Mouse (Mus musculus) lung, adult 2 months (tissue): Measurements from ENCODE around the gene Wdr5b.

Experiments used
- CTCF ChIP-seq: fragments of 200-500 bp; IDR thresholded peaks from 2 replicates; pipeline ENCODE4 v1.5.1; 2011; ENCODE audit warnings: mild to moderate bottlenecking, low read length, control low read depth; ENCODE audit not compliant: insufficient read depth
- POLR2A ChIP-seq: fragments of 200-500 bp; IDR thresholded peaks from 2 replicates; pipeline ENCODE4 v1.6.1; 2011; ENCODE audit warnings: low read depth, mild to moderate bottlenecking, control low read depth, low read length, borderline replicate concordance; ENCODE audit errors: extremely low read depth

DNA sequence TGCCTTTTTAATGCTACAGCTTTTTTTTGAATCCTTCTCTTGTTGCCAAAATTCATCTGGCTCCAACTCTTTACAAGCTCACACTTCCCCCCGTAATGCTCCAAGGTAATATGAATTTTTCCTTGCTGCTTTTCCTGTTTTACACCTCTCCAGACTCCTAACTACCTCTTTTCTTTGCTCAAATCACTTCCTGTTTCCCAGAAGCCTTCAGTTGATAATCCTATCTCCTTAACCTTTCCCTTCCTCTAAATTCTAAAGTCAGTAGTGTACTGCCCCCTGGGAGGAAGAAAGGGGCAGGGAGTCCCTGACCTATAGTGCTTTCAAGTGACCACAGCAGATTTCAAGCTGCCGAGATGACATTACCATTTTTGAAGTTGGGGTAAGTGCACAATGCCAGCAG is 26.7 kb downstream of the Wdr5b start:
- TF ChIP-seq CTCF (no peak), POLR2A (no peak)
